Mouse (Mus musculus) cerebellum, postnatal 14 days (tissue): ENCODE measurements around the gene Strn.

Experiments used
- DNase-seq, 2 experiments: peaks; one replicate each; pipeline ENCODE4 v3.0.0; 2021; ENCODE audit warnings: mixed read lengths in 2 of 2

The Strn gene

DNA sequence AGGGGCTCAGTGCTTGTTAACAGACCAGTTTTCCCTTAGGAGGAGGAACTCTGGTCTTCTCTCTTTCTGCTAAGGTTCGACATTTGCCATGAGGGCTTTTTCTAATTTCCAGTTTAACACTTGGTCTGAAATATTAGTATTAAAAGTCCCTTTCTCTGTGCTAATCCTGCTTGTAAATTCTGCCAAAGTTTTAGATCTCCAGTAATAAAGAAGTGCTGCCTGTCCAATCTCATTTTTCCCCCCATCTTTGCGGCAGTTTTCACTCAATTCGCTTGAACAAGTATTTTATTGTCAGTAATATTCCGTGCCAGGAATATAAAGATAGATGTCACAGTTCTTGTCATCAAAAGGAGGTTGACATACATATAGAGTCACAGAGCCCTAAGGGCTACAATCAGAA lies at the start of gene Strn:
TSS of gene Strn (minus strand) at position 101 of the 400 bp plus-strand sequence.
- no peak for DNase-seq

DNA sequence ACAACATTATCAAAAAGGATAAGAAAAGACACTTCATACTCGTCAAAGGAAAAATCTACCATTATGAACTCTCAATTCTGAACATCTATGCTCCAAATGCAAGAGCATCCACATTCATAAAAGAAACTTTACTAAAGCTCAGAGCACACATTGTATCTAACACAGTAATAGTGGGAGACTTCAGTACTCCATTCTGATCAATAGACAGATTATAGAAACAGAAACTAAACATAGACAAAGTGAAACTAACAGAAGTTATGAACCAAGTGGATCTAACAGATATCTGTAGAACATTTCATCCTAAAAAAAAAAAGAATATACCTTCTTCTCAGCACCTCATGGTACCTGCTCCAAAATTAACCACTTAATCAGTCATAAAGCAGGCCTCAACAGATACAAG lies 41.8 kb upstream of the Strn start:
- DNase-seq = no peak

DNA sequence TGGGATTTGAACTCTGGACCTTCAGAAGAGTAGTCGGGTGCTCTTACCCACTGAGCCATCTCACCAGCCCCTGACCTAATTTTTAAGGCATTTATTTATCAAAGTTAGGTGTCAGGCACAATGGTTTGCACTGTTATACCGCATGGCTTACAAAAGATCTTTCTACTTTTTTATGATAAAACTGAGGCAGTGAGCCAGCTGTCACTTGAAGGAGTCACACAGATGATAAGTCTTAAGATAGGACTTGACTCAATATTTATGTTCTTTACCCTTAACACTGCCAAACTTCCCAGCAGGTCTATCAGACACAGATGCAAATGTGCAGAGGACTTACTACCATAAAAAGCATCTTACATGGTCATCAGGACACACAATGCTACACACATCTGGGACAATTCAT lies 35.3 kb upstream of the Strn start:
- no peak for DNase-seq

DNA sequence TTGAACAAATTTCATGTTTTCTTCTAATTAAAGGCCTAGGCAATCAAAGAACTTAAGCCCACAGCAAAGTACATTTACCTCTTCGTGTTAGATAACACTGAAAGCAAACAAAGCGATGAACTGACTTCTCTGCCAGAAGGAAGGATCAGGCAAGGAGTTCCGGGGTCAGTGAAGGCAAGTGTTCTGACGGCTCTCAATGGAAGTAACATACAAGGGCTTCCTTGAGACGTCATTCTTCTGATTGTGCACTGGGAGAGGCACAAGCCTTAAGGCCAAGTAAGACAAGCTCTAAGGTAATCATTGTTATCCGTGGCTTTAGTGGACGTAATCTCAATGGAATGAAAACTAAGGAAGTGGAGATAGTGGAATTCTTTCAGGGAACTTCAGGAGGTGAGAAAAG lies 33.9 kb upstream of the Strn start:
- no peak for DNase-seq

DNA sequence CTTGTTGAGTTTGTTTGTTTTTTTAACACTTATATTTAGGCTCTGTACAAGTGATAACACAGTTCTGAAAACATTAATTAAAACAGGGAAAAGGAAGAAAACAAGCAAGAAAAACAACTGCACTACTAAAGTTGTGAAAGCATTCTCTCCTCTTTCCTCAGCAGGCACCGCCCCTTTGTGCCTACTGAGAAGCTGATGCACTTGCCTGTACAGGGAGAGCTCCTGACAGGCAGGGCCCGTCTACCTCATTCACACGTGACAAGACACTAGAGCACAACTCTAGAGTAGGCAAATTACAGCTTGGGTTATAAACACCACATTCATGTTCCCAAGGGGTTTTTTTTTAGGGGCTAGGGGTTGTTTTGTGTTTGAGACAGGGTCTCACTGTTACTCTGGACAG lies 32.3 kb upstream of the Strn start:
- DNase-seq = no peak

DNA sequence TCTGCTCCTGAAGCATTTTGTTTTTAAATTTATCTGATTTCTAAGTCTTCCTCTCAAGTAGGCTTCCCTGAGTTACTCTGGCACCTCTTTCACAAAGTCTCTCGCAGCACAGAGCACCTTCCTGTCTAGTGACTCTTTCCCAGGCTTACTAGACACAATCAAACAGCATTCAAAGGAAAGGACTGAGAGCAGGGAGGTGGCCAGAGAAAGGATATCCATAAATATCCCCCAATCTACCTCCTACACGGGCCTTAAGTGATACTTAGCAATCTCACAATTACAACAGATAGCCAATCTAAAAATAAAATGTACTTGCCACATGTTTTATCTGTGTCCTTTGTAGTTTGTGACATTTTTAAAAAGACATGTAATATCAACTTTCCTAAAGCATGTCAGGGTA lies 31.9 kb upstream of the Strn start:
- no peak for DNase-seq

DNA sequence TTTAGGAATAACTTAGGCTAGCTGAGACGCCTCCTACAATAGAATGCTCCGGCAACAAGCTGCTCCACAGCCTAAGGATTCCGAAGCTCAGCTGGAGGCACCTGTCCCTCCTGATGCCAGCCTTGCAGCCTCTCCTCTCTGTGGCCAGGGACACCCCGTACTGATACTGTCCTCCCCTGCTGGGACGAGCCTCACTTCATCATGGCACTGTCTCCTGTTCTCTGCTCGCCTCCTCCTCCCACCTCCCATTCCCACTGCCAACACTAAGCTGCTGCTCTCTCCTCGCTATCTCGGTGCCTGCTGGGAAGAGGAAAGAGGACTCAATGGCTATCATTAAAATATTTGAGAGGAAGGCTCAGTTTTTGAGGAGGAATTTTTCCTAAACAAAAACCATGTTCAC lies 30.6 kb upstream of the Strn start:
- DNase-seq = no peak

DNA sequence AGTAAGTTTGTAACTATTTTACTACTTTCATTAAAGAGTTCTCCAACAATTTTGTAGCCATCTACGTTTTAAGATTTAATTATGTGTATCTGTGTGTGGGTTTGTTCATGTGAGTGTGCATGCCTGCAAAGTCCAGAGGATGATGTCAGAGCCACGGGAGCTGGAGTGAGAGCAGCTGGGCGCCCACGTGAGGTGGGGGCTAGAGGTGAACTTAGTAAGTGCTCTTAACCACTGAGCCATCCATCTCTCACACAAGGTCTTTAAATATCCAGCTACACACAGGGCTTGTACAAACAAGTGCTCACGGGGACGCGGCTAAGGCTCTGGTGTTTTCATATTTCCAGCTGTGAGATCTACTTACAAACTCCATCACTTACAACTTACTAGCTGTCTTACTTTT lies 29.1 kb upstream of the Strn start:
- DNase-seq = no peak

DNA sequence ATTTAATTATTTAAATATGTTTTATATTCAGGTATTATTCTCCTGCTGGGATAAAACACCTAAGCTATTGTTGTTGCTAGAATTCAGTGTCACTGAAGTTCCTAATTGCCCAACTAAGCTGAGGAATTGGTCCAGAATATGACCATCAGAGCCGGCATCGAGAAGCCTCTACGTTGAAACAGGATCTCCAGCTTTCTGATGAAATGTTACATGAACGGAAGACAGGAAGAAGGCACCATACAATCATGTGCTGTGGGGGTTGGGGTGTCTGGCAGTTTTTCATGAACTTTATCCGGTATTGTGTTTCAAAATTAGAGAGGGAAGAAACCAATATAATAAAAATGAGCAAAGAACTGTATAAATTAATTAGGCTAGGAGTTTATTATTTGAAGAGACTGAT lies 26.3 kb upstream of the Strn start:
- no peak for DNase-seq

DNA sequence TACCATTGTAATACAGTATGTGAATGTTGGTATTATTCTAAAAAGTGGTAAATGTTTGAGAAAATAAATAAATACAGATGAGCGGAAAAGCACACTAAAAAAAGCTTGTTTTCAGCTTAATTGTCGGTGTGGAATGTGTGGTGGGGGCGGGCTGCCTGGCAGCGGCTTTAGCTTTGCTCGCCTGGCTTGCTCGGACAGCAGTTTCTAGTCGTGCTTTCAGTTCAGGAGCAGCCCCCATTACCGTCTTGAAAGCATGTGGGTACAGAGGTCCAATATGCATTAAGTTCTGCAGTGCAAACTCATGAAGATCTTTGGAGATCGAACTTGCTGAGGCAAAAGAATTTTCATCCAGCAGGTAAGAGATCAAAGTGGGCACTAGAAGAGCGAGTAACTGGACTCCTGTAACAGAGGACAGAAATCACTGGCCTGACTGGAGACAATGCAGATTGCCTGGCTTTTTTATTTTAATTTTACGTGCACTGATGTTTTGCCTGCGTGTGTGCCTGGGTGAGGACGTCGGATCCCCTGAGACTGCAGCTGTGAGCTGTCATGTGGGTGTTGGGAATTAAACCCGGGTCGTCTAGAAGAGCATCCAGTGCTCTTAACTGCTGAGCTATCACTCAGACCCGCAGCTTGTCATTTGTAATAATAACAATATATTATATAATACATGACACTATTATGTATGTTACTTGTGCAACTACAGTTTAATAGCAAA lies 16.1 kb upstream of the Strn start:
- no peak for DNase-seq

DNA sequence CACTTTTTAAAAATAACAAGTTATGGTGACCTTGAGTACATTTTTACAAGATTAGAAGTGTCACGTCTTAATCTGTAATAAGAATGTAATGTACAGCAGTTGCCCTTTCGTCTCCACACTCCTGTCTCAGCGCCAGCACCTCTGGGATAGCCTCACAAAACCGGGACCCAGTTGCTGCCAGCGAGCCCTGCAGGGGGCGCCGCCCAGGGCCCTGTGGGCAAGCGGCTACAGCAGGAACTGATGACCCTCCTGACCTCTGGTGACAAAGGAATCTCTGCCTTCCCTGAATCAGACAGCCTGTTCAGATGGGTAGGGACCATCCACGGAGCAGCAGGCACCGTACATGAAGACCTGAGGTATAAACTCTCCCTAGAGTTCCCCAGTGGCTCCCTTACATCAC lies 15.1 kb upstream of the Strn start:
- DNase-seq = no peak

DNA sequence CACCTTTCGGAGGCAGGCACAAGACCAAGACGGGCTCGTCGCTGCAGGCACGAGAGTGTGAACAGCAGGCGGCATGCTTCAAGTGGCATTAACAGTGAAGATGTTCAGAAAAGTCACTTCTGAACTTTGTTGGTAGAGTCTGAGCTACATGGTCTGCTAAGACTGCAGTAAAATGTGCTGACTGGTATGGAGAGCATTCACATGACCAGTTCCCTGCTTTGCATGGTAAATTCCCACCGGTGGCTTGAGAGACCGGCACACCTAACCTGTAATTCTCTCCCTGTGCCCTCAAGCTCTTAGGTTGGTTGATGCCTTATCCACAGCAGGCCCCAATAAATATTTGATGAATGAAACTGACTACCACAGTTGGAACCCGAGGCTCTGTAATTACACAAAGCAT lies 11.4 kb upstream of the Strn start:
- DNase-seq = no peak

DNA sequence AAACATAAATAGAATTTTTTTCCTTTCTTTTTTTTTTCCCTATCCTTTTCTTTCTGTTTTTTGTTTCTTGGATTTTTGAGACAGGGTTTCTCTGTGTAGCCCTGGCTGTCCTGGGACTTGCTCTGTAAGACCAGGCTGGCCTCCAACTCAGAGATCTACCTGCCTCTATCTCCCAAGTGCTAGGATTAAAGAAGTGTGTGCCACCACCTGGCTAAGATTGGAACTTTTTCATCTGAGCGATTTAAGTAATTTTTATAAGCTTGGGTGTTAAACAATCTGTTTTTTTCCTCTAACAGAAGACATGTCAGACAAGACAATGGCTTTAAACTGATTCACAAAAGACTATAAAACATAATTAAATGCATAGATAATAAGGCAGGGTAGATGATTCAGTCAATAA lies 1.4 kb upstream of the Strn start:
- DNase-seq = no peak

DNA sequence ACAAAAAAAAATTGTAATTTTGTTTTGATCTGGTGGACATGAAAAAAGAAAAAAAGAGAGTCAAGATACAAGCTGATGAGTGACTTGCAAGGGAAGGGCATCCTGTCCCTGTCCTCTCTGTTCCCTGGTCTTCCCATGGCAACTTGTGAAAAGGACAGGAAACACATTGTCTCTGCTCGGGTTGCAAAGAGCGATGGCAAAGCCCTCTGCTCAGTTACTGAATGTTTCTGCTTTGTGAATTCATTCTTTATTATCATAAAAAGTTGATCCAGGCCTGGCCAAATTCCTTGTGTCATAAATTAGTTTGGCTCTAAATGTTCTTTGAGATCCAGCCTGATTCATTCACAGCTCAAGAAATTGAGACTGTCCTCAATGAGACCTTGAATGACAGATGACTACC lies 775 bp upstream of the Strn start:
- no peak for DNase-seq

DNA sequence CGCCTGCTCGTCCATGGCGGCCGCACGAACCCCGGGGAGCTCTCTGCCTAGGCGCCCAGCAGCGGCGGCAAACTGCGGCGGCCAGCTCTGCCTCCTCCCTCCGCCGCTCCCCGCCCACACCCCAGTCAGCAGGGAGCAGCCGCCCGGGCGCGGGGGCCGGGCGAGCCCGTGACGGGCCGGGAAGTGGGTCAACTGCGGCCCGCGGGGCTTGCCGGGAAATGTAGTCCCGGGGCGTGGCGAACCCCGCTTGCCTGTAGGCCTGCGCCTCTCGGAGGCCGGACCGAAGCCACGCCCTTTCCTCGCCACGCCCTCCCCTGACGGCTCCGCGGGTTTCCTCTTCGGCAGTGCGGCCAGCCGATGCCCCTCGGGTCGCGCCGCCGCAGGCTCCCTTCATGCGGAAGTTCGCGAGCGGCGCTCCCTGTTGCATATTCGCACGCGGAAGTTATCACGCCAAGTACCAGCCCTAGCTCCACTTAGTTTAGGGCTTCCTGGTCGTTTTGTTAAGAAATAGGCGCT lies 465 bp downstream of the Strn start:
- DNase-seq = peak; percentile 97 to 99

DNA sequence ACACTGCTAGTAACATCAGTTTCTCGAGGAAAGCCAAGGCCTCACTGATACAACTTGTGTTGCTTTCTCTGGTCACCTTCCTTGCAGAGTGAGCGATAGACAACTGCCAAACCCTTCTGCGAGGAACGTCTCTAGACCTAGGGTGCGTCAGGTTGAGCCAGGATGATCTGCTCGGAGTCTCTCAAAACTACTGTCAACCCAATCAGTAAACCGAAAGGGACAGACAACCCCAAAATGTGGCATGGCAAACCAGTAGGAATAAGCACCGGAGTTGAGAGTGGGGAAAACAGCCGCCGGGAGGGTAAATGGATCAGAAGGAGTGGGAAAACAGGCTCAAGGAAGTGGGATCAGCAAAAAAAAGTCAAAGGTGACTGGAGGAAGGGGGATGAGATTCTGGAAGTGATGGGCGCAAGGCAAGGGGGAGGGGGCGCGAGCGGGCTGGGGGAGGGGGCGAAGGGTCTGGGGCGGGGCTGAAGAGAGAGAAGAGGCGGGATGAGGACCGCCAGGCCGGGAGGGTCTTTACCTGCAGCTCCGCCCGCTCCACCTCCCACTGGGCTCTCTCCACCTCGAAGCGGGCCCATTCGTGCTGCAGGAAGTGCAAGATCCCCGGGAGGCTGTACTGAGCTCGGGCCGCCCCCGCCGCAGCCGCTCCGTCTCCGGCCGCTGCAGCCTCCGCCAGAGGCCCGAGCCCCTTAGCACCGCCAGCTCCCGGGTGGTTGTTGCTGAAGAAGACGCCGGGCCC lies 1.1 kb downstream of the Strn start:
- peak in 1 of 2 experiments; percentile 50 for DNase-seq

DNA sequence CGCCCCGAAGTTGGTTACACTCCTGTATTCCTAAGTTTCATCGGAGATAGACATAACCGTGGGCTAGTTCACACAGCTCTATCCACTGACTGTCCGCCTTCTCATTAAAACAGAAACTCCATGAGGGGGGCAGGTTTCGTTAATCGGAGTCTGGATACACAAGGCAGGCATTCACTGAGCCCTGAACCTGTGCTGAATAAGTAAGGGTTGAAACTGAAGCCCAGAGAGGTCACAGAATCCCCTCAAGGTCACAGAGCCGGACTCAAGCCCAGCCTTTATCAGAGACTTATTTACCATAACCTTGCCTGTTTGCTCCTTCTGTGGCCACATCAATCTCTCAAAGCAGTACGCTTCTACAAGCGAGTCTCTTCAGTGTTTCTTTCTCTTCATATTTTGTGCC lies 2.2 kb downstream of the Strn start:
- DNase-seq = no peak

DNA sequence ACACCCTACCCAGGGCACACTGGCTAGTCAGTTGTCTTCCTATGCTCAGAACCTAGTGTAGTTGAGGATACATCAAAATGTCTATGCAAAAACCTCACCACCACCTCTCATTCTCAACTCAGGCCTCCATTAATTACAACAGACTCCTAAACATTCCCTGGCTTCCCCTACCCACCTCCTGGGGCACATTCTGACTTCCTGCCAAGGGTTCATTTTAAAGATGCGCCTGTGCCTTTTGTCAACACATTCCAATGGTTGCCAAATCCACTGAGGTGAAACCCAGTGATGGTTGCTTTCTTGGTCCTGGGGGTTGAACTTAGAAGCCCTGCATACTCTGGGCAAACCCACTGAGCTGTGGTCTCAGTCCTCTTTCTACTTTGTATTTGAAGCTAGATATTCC lies 4.9 kb downstream of the Strn start:
- peak; percentile 28 to 46 for DNase-seq

DNA sequence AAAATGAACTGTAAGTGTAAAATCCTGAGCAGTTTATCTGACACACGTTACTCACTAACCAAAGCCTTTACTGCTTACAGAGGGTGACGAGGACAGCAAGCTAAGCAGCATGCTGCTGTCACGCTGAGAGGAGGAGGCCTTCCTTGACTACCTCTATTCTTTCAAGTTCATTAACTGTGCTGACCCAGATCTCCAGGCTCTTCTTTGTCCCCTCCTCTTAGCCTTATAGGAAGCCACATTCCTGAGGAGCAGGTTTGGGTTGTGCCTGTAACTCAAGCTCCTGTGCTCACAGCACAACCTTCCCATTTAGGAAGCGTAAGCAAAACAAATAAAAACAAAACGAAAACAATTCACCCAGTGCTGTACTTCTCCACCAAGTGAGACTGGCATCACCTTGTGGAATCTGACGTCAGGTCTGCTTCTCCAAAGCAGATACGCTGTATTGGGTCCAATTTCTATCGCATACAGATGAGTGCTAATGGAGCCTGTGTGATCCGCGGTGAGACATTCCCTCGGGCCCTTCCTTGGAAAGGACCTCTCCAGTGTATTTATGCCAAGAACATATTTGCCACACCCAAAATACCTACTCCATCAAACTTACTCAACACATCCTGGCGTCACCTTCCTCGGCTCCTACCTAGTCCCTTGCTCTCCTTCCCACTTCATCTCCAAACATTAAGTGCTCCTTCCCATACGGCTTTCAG lies 10.1 kb downstream of the Strn start:
- no peak for DNase-seq

DNA sequence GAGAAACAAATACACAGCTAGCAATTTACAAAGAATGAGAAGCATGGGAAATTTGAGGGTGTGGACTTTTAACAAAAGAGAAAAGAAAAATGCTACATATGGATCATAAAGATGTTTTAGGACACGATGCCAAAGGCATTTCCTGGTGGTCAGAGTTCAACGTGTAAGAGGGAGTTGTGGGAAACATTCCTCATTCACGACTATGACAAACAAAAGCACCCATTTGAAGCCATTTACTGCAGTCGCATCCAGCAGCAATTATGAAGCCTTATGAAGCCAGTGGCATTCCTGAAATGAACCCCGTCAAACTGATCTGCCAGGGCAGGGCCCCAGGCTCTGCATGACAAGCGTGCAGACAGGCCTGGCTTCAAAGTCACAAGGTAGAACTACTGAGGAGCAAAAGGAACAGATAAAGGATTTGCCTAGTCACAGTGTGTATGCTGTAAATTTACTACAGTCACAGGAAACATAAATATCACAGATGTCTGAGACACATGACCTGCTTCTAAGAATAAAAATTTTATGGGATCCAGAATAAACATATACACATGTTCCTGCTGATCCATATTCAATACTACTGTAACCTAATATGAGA lies 12.4 kb downstream of the Strn start:
- no peak for DNase-seq

DNA sequence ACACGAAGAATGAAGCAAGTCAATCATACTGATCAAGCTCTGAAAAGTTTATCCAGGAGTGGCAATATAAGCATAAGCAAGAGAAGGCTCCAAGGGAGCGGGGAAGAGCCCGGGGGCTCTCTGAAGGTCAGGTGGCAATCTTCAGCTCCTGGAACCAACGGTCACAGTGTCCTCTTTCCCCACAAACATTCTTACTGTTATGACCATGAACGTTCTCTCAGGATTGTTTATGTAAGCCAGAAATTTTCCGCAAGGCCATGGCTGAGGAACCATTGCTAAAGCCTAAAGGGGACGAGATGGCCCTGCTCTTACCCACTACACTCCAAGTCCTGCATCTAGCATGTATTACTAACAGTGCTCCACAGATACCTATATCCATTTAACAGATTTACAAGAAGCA lies 15.3 kb downstream of the Strn start:
- no peak for DNase-seq

DNA sequence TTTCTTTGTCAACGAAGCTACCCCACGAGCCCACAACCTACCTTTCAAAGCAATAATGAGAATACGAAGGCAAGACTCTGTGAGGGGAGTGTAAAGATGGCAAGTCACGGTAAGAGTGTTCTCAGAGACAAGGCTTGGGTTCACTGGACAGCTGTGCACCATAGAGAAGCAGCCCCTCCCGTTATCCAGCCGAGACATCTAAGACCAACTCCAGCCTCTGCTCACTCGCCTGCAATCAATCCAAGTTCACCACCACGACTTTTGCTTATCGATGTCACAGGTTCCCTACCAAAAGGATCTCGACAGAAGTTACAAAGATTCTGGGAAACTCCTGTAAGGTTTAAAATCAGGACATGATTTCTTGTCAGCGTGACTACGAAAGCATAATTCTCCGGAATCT lies 17.9 kb downstream of the Strn start:
- no peak for DNase-seq

DNA sequence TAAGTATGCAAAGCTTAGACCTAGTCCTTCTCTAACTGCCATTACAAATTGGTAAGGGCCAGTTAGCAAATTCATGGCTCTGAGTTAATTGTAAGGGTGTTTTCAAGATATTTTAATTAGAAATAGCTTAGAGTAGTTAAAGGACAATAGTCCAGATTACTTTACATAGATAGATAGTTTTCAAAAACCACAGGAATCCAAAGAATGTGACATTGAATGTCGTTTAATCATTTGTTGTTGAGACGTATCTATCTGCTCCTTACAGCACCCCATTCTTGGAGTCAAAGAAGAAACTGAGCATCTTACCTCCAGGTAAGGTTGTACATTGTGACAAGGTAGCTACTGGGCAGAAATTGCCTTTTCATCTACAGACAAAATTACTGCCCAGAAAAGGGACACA lies 26.7 kb downstream of the Strn start:
- no peak for DNase-seq

DNA sequence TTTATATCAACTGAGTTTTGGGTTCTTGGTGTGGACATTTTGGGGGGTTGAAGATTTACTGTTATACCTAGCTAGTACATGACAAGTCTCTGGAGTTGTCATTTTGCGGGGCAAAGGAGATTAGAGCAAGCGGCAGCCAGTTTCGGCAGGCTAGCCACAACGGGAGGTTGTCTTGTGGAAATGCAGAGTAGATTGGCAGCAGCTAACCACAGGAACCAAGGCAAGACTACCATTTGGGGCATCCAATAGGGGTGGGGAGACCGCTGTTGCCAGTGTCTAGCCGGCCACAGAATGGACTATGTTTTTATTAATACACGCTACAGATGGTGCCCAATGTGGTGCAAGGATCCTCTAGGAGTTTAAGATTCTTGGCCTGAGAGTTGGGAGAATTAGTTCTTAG lies 28.6 kb downstream of the Strn start:
- peak in 1 of 2 experiments; percentile 18 for DNase-seq
